Mouse (Mus musculus) midbrain, postnatal 0 days (tissue): ENCODE results near the gene Tepsin. TPM values are rescaled to one million over a fixed set of nuclear protein-coding genes. Genes with fewer than 3 reads are reported as not detected.

ENCODE experiments used
- ATAC-seq: fragments of 200-750 bp; cut with Nextera tagmentation; 2 replicates; pipeline ENCODE4 v1.8.0; 2017; ENCODE audit warnings: moderate number of reproducible peaks, mild to moderate bottlenecking, moderate TSS enrichment, moderate library complexity; ENCODE audit not compliant: low FRiP score
- DNase-seq: peaks from one replicate; pipeline ENCODE4 v3.0.0-alpha.2; 2015; ENCODE audit warnings: low spot score
- H3K27ac ChIP-seq: fragments of 300-500 bp; sonication (generic); 2 replicates; pipeline ENCODE4 v1.5.1; 2014; ENCODE audit warnings: low read depth, mild to moderate bottlenecking, low read length, mixed read lengths
- H3K27me3 ChIP-seq: fragments of 300-500 bp; sonication (generic); 2 replicates; pipeline ENCODE4 v1.6.1; 2014; ENCODE audit warnings: low read length, control low read depth, mixed read lengths; ENCODE audit not compliant: insufficient read depth
- H3K36me3 ChIP-seq: fragments of 300-500 bp; sonication (generic); 2 replicates; pipeline ENCODE4 v1.6.1; 2014; ENCODE audit warnings: low read length, control low read depth, mixed read lengths; ENCODE audit not compliant: insufficient read depth
- H3K4me1 ChIP-seq: fragments of 300-500 bp; sonication (generic); 2 replicates; pipeline ENCODE4 v1.6.1; 2014; ENCODE audit warnings: mild to moderate bottlenecking, control low read depth, antibody characterized with exemption, low read length, mixed read lengths; ENCODE audit not compliant: insufficient read depth
- H3K4me2 ChIP-seq: fragments of 300-500 bp; sonication (generic); 2 replicates; pipeline ENCODE4 v1.6.1; 2014; ENCODE audit warnings: low read depth, mild to moderate bottlenecking, low read length, mixed read lengths; ENCODE audit not compliant: poor library complexity, severe bottlenecking
- H3K4me3 ChIP-seq: fragments of 300-500 bp; sonication (generic); 2 replicates; pipeline ENCODE4 v1.5.1; 2014; ENCODE audit warnings: low read depth, mild to moderate bottlenecking, low read length, moderate library complexity
- H3K9ac ChIP-seq: fragments of 300-500 bp; sonication (generic); replicated peaks from 2 replicates; pipeline ENCODE4 v1.6.1; 2014; ENCODE audit warnings: mild to moderate bottlenecking, low read length, moderate library complexity, mixed read lengths; ENCODE audit not compliant: poor library complexity, severe bottlenecking
- H3K9me3 ChIP-seq: fragments of 300-500 bp; sonication (generic); 2 replicates; pipeline ENCODE4 v1.6.1; 2016; ENCODE audit warnings: low read length, control low read depth
- CTCF ChIP-seq: IDR thresholded peaks from 2 replicates; pipeline ENCODE4 v1.5.1; 2016; ENCODE audit warnings: antibody characterized with exemption, mild to moderate bottlenecking
- WGBS: fragments of 180-500 bp; shearing (Covaris S2); extraction: QIAGEN DNeasy Blood & Tissue Kit; methylation state at CpG from one replicate; pipeline ENCODE4 v1.1.7; 2014; 5-methylcytosine and 5-hydroxymethylcytosine counted together
- polyA plus RNA-seq: library from polyadenylated mRNA; unstranded; fragments of >200 nt; fragmentation: Nextera tagmentation; extraction: Ambion mirVana; gene quantifications from 2 replicates; pipeline ENCODE4 v1.2.1, GENCODE M21; 2015
- total RNA-seq: library from RNA; depleted of rRNA; stranded (reverse); fragments of >200 nt; gene quantifications from 2 replicates; pipeline ENCODE4 v1.2.3, GENCODE M21; 2014

The Tepsin gene
- total and polyA plus RNA-seq, 2 experiments from 2014 or later, result 14.9 to 32.1 TPM

GRCm38 (mm10) chr11:120126845-120127244 lies 28.3 kb upstream of the Tepsin start:
- Histone ChIP-seq H3K36me3 (peaks cover 22% of the 10 kb centered on the region), H3K27ac (no peak overlapping the region), H3K9ac (no peak overlapping the region), H3K27me3 (no peaks in the 10 kb centered on the region), H3K4me2 (no peak overlapping the region), H3K9me3 (no peaks in the 10 kb centered on the region), H3K4me1 (no peaks in the 10 kb centered on the region), H3K4me3 (no peak overlapping the region)
- ATAC-seq (no peak), DNase-seq (no peak)
- 89% methylated on average over 2 of the region's 2 CpGs for WGBS
- TF ChIP-seq CTCF, result no peak

DNA sequence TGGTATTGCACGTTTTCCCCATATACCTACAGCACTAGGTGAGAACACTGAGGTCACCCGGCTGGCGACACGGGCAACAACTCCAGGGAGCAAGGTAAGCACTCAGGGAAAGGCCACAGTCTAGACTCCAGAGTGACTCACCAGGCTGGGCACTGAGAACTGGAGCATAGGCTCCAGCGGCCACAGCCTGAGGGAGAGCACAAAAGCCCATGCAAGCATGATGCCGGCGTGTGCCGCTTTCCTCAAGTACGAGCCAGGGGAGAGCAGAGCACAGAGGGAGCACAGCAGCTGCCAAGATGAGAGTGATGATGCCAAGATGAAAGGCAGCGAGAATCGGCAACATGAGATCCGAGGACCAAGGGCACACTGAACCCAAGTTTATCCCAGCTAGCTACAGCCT lies 23.6 kb upstream of the Tepsin start:
- H3K27me3 ChIP-seq, result no peaks in the 10 kb centered on the region
- no peak for TF ChIP-seq CTCF
- H3K4me2 ChIP-seq, result no peak overlapping the region
- H3K9me3 ChIP-seq, result no peaks in the 10 kb centered on the region
- no peaks in the 10 kb centered on the region for H3K4me1 ChIP-seq
- 78% methylated on average over 12 of the region's 12 CpGs for WGBS
- H3K4me3 ChIP-seq, result no peak overlapping the region
- peak; percentile 52 for DNase-seq
- ATAC-seq, result no peak
- H3K9ac ChIP-seq, result no peak overlapping the region
- H3K27ac ChIP-seq, result no peak overlapping the region
- H3K36me3 ChIP-seq, result peaks cover 4% of the 10 kb centered on the region

GRCm38 (mm10) chr11:120120642-120121420 lies 22.3 kb upstream of the Tepsin start:
- peak; percentile 77 for TF ChIP-seq CTCF
- no peak overlapping the region for H3K4me3 ChIP-seq
- H3K27ac ChIP-seq, result no peak overlapping the region
- DNase-seq (peak; percentile 76), ATAC-seq (no peak)
- WGBS, result 77% methylated on average over 17 of the region's 17 CpGs
- H3K27me3 ChIP-seq, result no peaks in the 10 kb centered on the region
- H3K36me3 ChIP-seq, result peaks cover 10% of the 10 kb centered on the region
- H3K9me3 ChIP-seq, result no peaks in the 10 kb centered on the region
- no peak overlapping the region for H3K4me2 ChIP-seq
- H3K9ac ChIP-seq, result no peak overlapping the region
- H3K4me1 ChIP-seq, result no peaks in the 10 kb centered on the region

DNA sequence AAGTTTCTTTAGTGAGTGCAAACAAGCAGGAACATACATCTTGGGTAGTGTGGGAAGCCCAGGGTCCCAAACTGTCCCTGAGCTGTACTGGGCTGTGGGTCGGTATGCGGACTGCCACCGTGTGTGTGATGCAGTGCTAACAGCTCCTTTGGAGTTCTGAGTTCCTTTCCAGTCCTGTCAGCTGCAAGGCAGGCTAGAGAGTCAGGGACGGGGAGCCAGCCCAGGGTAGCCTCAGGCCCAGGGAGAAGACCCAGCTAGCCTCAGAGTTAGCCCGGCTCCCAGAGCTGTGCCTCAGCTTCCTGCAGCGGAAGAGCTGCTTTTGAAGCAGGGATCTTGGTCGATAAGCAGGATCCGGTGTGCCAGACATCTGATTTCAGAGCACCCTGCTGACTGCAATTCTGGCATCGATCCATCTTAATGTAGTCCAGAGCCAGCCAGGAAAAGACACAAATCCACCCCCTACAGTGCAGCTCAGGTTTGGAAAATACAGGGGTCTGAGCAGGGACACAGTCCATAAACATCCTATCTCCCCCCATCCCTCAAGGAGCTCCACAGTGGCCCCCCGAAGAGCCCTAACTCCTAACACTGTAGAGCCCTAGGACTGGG lies 21.5 kb upstream of the Tepsin start:
- no peak overlapping the region for H3K27ac ChIP-seq
- no peak for TF ChIP-seq CTCF
- H3K9ac ChIP-seq, result no peak overlapping the region
- H3K4me1 ChIP-seq, result no peaks in the 10 kb centered on the region
- no peaks in the 10 kb centered on the region for H3K9me3 ChIP-seq
- H3K27me3 ChIP-seq, result no peaks in the 10 kb centered on the region
- H3K36me3 ChIP-seq, result peaks cover 15% of the 10 kb centered on the region
- peak; percentile 34 for DNase-seq
- H3K4me2 ChIP-seq, result no peak overlapping the region
- WGBS, result 61% methylated on average over 10 of the region's 10 CpGs
- H3K4me3 ChIP-seq, result no peak overlapping the region
- ATAC-seq, result no peak

GRCm38 (mm10) chr11:120119108-120119507 lies 20.6 kb upstream of the Tepsin start:
- ATAC-seq (no peak), DNase-seq (no peak)
- Histone ChIP-seq H3K9ac (no peak overlapping the region), H3K4me2 (no peak overlapping the region), H3K4me1 (no peaks in the 10 kb centered on the region), H3K36me3 (peaks cover 19% of the 10 kb centered on the region), H3K4me3 (no peak overlapping the region), H3K9me3 (no peaks in the 10 kb centered on the region), H3K27me3 (no peaks in the 10 kb centered on the region), H3K27ac (no peak overlapping the region)
- TF ChIP-seq CTCF, result no peak
- 93% methylated on average over 7 of the region's 7 CpGs for WGBS

DNA sequence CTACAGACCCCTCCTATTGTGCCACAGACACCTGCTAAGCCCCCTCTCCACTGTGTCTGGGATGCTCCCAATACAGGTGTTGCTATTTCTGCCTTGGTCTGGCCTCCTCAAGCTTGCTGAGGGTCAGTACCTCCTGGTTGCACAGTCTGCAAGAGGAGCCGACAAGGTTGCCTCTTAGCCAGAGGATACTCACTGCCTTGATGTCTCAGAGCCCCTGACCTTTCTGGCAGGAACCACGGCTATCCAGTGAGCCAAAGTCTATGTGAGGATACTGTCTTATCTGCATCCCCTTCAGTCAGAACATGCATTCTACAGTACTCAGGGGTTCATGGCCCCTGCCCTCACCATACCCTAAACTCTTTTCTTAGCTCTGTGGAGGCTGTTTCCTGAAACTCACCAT lies 19.1 kb upstream of the Tepsin start:
- TF ChIP-seq CTCF, result no peak
- Histone ChIP-seq H3K36me3 (peaks cover 19% of the 10 kb centered on the region), H3K27ac (no peak overlapping the region), H3K4me2 (no peak overlapping the region), H3K9me3 (no peaks in the 10 kb centered on the region), H3K27me3 (no peaks in the 10 kb centered on the region), H3K9ac (no peak overlapping the region), H3K4me1 (no peaks in the 10 kb centered on the region), H3K4me3 (no peak overlapping the region)
- DNase-seq, result no peak
- no peak for ATAC-seq
- WGBS, result 92% methylated on average over 2 of the region's 2 CpGs
